Mouse (Mus musculus) cerebellum, adult 2 months (tissue): Measurements from ENCODE around the gene Exoc6. TPM values are rescaled to one million over a fixed set of nuclear protein-coding genes. Genes with fewer than 3 reads are reported as not detected.

Source experiments
- DNase-seq, 2 experiments: peaks; one replicate each; pipeline ENCODE4 v3.0.0; 2021
- H3K27ac ChIP-seq: fragments of 200-500 bp; 2 replicates; pipeline ENCODE4 v1.5.1; 2012; ENCODE audit warnings: low read length, control low read depth, inconsistent platforms; ENCODE audit not compliant: insufficient read depth
- H3K27me3 ChIP-seq: fragments of 200-500 bp; 2 replicates; pipeline ENCODE4 v1.6.1; 2012; ENCODE audit warnings: inconsistent platforms, mild to moderate bottlenecking, low read length, moderate library complexity; ENCODE audit not compliant: control insufficient read depth, insufficient read depth
- H3K4me1 ChIP-seq: fragments of 200-500 bp; 2 replicates; pipeline ENCODE4 v1.6.1; 2011; ENCODE audit warnings: low read length; ENCODE audit not compliant: control insufficient read depth, insufficient read depth
- H3K4me3 ChIP-seq: fragments of 200-500 bp; replicated peaks from 2 replicates; pipeline ENCODE3; 2011; ENCODE audit warnings: mild to moderate bottlenecking, low read depth, low read length, control low read depth; ENCODE audit not compliant: insufficient read depth
- CTCF ChIP-seq: fragments of 200-500 bp; IDR thresholded peaks from 2 replicates; pipeline ENCODE4 v1.5.1; 2011; ENCODE audit warnings: low read depth, mild to moderate bottlenecking, control low read depth, low read length, moderate library complexity, borderline replicate concordance; ENCODE audit not compliant: insufficient read depth
- POLR2A ChIP-seq: fragments of 200-500 bp; IDR thresholded peaks from 2 replicates; pipeline ENCODE4 v1.6.1; 2011; ENCODE audit warnings: low read length, control low read depth, borderline replicate concordance; ENCODE audit not compliant: insufficient read depth
- WGBS: fragments of 180-500 bp; shearing (Covaris S2); methylation state at CpG from one replicate; pipeline ENCODE4 v1.1.7; 2018; 5-methylcytosine and 5-hydroxymethylcytosine counted together
- polyA plus RNA-seq: library from polyadenylated mRNA; depleted of rRNA; stranded (reverse); fragments of >200 nt; gene quantifications from 2 replicates; pipeline ENCODE4 v1.2.3, GENCODE M21; 2012

Exoc6 gene
- polyA plus RNA-seq, 1 experiment: 12.8 TPM

DNA sequence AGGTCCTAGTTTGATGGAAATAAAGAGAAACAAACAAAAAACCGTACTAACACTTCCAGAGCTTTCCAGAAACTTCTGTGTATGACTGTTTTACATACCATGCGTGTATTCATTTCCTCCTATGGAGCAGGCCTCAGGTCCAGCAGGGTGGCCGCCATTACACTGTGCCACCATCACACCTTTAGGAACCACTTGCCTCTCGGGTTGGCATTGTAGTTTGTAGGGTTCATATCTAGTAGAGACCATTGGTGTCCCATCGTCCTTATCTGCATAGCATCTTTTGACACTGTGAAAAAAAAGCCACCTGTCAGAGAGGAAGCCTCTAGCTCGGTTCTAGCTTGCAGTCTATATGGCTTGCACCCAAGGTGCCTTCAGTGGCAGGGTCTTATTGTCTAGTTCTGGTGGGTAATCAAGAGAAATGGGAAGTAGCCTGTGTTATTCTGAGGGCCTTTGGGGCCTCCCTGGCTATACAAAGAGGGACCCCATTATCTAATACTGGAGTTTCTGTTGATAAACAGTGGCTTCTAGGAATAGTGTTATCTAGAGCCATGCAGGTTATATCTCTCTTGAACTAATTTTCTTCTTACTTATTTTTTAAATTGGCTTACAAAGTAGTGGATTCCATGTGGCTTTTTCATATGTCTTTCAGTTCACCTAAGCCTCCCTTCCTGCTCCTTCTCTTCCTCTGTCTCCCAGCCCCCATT lies 5.8 kb downstream of the Exoc6 start:
- DNase-seq: no peak
- H3K27ac ChIP-seq: no peak overlapping the region
- TF ChIP-seq CTCF: no peak
- no peak for TF ChIP-seq POLR2A
- H3K4me3 ChIP-seq: no peak overlapping the region
- WGBS: 89% methylated on average over 6 of the region's 6 CpGs
- no peaks in the 10 kb centered on the region for H3K27me3 ChIP-seq
- peaks cover 5% of the 10 kb centered on the region; the same call in 1 of the 2 replicates for H3K4me1 ChIP-seq

DNA sequence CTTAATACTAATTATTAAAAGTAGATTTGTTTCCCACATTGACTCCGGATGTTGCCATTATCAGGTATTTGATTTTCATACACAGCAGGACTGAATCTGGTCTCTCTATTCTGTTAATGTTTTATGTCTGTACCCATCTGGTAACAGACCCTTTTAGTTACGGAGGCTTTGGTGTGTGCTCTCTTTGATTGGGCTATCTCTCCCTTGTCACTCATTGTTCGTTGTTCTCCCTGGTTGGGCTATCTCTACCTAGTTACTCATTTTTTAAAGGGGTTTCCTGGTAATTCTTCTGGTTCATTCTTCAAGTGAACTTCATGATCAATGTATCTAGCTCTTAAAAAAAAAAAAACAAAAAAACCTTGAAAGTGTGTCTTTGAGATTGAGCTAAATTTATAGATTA lies 7.7 kb downstream of the Exoc6 start:
- Histone ChIP-seq H3K27me3 (no peaks in the 10 kb centered on the region), H3K4me1 (peaks cover 9% of the 10 kb centered on the region; the same call in 1 of the 2 replicates), H3K4me3 (no peak overlapping the region), H3K27ac (no peak overlapping the region)
- TF ChIP-seq CTCF: no peak
- no peak for TF ChIP-seq POLR2A
- no peak for DNase-seq
- 85% methylated on average over 3 of the region's 3 CpGs for WGBS

DNA sequence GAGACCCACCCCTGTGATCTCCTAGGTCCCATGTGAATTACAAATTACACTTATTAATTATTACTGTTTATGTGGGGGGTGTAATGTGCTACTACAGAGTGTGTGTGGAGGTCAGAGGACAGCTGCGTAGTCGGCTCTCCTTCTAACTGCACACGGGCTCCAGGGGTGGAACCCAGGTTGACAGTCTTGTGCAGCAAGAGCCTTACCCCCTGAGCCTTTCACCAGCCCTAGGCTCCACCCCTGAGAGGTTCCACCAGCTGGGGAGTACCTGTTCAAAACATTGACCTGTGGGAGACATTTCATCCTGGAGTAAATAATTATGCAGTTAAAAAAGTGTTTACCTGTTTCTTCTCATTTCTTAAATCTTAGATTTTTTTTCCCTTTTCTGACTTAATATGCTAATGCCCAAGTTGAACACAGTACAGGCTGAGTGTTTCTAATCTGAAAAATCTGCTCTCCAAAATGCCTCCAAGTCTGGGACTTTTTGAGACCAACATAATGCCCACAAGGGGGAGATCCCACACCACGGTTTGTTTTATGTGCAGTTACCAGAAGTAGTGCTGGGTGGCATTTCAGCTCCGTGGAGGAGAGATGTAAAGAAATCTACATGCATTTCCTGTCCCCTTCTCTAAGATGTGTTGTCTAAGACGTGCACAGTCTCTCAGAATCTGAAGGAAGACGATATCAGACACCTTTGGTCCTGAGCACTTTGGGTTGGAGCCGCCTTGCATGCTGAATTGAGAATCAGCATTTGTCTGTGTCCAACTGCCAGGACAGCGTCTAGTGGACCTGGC lies 9.3 kb downstream of the Exoc6 start:
- Histone ChIP-seq H3K4me3 (no peak overlapping the region), H3K27me3 (no peaks in the 10 kb centered on the region), H3K4me1 (peaks cover 9% of the 10 kb centered on the region; the same call in 1 of the 2 replicates), H3K27ac (no peak overlapping the region)
- peak in 1 of 2 experiments; percentile 12 for DNase-seq
- WGBS: 43% methylated on average over 9 of the region's 9 CpGs
- peak; percentile 31; the same call in 1 of the 2 replicates for TF ChIP-seq CTCF
- TF ChIP-seq POLR2A: no peak

DNA sequence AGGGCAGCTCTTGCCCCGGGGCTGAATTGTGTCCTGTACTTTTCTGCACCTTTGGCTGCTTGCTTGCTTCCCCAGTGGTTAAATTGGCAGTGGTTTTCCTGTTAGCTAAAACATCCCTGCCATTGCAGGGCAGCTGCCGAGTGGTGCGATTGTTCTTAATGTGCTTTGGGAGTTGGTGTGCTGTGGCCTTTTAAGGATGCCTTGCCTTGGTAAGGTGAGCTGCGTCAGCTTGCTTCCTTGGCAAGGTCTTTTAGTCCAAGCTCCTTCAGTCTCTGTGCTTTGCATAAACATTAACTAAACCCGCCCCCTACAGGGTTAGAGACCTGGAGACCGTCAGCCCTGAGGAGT lies 9.8 kb downstream of the Exoc6 start:
- peaks cover 9% of the 10 kb centered on the region; the same call in 1 of the 2 replicates for H3K4me1 ChIP-seq
- H3K27ac ChIP-seq: no peak overlapping the region
- WGBS: 49% methylated on average over 6 of the region's 6 CpGs
- TF ChIP-seq CTCF: no peak
- no peak for TF ChIP-seq POLR2A
- no peak for DNase-seq
- no peak overlapping the region for H3K4me3 ChIP-seq
- H3K27me3 ChIP-seq: no peaks in the 10 kb centered on the region

DNA sequence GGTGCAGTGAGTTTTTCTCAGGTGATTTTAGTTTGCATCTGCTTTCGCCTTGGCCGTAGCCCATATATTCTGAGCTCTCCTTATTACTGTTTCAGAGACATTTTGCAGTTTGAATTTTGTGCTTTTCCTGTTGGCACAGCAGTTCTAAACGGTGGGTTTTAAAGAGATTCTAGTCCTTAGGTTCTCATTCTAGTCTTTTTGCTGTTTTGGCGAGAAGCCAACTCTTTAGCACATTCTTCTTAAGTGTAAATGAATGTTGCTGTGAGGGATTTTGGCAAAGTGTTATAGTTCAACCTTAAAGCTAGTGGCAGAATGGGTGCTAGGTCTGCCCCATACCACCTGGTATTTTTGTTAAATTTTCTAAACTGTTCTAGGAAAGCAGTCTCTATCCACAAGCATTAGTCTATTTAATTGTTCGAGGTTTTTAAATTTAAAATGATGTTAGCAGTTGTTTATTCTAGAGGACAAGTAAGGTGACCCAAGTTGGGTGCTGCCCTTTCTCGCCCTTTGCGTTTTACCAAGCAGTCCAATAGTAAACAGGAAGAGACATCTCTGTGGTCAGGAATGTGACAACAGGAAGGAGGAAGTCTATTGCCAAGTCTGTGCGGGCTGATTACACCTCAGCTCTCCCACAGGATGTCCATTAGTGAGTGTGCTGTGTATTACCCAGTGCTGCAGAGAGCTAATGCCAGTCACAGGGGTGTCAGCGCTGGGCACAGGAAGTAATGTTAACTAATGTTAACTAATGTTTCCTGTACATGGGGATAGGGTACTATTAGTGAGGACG lies 11.1 kb downstream of the Exoc6 start:
- TF ChIP-seq POLR2A (no peak), CTCF (no peak)
- Histone ChIP-seq H3K4me3 (no peak overlapping the region), H3K27me3 (no peaks in the 10 kb centered on the region), H3K27ac (no peak overlapping the region), H3K4me1 (peaks cover 9% of the 10 kb centered on the region; the same call in 1 of the 2 replicates)
- WGBS: 70% methylated on average over 10 of the region's 10 CpGs
- DNase-seq: no peak

DNA sequence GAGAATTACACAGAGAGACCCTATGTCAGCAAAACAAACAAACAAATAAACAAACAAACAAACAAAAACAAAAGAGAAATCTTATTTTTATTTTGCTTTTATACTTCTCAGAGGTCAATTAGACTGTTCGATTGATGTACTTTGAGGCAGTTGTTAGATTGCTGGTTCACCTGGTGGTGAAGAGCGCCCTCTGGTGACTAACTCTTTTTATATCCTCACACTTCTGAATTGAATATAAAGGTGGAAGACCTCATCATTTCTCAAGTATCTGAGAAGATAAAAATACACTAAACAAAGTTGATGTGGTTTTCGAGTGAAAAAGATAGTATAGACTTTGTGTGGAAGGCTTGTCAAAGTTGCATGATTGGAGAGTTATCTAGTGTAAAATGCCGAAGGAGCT lies 13.5 kb downstream of the Exoc6 start:
- TF ChIP-seq CTCF (peak; percentile 42; the same call in 1 of the 2 replicates), POLR2A (no peak)

DNA sequence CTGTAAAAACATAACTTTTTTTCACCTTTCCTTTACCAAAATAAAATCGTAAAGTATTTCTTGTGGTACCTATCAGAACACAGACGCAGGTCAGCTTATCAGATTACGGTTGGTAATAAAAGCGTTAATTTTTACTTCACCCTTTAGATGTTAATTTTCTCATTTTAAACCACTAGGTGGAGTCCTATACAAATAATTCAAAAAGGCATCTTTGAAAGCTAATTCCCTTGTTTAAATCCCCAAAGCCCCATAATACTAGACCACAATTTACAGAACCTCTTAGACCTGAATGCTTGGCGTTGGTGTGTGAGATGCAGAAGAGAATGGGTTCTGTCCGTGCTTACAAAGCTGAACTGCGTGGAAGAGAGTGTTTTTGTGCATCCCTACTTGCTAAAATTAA lies 15.6 kb downstream of the Exoc6 start:
- TF ChIP-seq POLR2A (no peak), CTCF (no peak)
- no peak for DNase-seq
- H3K27me3 ChIP-seq: no peaks in the 10 kb centered on the region
- H3K4me1 ChIP-seq: 0 out of 2 replicates have a peak, but pooled peaks cover 3% of the 10 kb centered on the region
- H3K27ac ChIP-seq: no peak overlapping the region
- WGBS: 59% methylated on average over 7 of the region's 7 CpGs
- no peak overlapping the region for H3K4me3 ChIP-seq

More for the DNA sequence above, 13.5 kb downstream of the Exoc6 start:
- DNase-seq: peak in 1 of 2 experiments; percentile 52
- H3K27ac ChIP-seq: no peak overlapping the region
- H3K27me3 ChIP-seq: no peaks in the 10 kb centered on the region
- H3K4me1 ChIP-seq: peaks cover 9% of the 10 kb centered on the region; the same call in 1 of the 2 replicates
- H3K4me3 ChIP-seq: no peak overlapping the region
- 29% methylated on average over 4 of the region's 4 CpGs for WGBS
